Mouse (Mus musculus) megakaryocyte, embryonic 14.5 days (primary cell): ENCODE measurements around the gene Prex1.
"Not testable (repeated sequence)": the region's sequence is repeated elsewhere in the genome, so short reads cannot be mapped to it uniquely, and the experiment has no call there.

Experiments used
- FLI1 ChIP-seq: IDR thresholded peaks from 2 replicates; pipeline ENCODE4 v1.6.1; 2012; ENCODE audit warnings: low read length, inconsistent platforms, mixed read lengths
- GATA1 ChIP-seq: IDR thresholded peaks from 3 replicates; pipeline ENCODE4 v1.6.1; 2012; ENCODE audit warnings: mixed read lengths, low read length, inconsistent platforms, borderline replicate concordance

DNA sequence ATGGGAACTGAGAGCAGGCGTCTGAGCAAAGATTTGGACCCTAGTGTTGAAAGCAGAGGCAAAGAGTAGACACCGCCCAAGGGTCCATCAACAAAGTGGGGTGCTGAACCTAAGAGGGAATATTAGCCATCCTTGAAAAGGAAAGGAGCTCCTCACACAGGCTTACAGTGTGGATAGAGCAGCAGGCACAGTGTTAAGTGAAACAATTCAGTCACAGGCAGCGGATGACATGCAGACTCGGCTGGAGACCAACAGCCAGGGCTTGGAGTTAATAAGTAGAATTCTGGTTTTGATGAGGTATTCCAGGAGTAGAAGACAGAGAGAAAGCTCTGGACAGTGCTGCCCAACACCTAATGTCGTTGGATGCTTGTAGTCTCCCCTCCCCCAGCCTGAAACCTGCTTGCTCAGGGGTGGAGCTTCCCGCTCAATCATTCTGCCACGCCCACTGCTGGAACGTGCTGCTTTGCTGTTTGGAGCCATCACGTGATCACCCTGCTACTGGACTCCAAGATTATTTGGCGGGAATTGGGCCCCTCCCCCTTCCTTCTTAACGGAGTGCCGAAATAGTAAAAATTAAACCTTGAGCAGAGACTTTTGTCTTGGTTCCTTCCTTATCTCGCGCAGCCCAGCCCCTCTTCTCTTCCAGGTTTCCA lies 32.8 kb upstream of the Prex1 start:
- TF ChIP-seq GATA1, FLI1: not testable (repeated sequence)
